Mouse (Mus musculus): ENCODE results near the gene Syce2. TPM values are rescaled to one million over a fixed set of nuclear protein-coding genes. Genes with fewer than 3 reads are reported as not detected.

Gene Syce2
- total RNA-seq, 2 experiments from 2014 or later = 16.1 to 21.1 TPM

DNA sequence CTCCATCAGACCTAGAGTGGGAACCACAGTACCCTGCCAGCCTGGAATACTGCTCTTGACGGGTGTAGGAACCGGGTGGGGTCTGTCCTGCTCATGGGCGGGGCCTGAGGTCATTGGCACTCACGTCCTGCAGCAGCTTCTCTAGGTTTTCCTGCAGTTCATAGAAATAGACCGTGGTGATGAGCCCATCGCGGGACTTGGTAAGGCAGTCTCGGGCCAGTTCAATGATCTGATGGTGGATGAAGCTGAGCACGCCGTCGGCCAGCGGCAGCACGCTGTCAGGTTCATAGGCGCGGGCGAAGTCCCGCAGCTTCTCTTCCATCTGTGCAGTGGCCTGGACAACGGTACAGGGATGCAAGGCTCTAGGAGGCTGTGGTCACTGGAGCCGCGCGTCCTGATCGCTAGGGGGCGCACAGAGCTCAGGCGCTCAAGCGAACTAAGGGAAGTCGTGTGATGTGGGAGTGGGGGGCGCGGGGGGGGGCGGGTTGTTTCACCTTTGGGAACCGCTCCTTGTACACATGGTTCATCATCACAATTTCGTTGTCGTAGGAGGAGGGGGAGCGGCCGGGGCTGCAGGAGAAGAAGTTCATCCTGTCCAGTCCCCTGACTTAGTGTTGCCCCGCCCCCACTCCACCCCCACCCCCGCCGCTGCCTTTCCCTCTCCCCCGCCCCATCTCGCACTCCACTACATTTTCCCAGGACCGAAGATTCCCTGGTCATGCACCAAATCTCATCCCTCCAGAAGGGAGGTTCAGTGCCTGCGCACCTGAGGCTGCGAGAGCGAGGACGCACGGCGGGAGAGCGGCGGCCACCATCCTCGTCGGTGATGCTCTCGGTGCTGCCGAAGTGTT, 56.8 kb downstream of the Syce2 start:
- peak; percentile 83 for DNase-seq

DNA sequence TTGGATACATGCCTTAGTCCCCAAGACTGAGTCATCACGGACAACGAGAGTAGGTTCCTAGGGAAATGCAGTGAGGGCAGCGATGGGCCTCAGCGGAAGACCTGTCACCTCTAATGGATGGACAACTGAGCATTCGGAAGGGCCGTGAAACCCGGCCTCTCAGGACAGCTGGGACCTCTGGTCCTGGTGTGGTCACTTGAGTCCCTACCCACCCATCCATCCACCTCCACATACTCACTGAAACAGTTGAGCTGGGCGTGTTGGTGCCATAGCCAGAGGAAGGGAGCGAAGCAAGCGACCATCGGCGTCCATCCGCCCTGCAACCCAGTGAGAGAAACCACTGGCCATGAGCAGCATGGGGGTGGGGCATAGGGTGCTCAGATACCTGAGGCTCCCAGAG, 58.7 kb downstream of the Syce2 start:
- no peak for DNase-seq

DNA sequence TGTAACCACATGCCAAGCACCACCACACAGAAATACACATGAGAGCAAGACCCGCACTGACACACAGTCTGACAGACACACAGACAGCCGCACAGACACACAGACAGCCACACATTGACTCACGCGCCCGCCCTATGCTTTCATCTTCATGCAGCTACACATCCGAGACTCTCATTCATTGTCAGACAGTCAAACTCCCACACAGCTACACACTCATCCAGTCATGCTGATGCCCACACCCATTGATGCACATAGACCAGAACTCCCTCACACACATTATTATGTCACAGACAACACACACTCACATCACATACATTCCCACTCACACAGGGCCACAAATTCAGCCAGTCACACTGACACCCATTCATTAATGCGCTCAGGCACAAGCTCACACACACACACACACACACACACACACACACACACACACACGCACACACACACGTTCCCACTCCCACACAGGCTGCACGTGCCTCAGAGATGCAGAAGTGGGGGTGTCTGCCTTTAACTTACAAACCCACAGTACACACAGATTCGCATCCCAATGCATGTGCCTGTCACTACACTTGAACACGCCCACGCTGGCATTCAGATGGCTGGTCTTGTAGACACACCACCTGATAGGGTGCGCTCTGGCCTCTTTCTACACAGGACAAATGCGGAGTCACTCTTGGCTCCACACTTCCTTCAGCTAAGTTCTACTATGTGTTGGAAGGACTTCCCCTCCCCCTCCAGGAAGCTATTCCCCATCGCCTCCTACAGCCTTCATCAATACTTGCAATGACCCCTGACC, 62.1 kb downstream of the Syce2 start:
- no peak for DNase-seq

DNA sequence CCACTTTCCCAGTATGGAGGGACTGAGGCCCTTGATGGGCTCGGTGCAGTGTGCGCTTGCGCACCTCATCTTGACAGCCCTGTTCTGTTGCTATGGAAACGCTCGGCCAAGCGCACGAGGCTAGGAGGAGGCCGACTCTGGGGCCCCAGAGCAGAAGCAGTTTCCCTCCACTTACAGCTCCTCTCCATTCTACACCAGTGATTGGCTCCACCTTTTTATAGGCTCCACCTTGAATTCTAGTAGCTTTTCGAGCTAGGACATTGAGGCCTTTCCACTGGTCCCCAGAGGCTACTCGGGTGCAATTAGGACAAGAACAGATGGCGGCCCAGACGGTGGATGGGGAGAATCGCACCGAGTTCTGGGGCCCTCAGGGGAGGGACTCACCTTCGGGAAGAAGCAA, 62.9 kb downstream of the Syce2 start:
- no peak for DNase-seq

DNA sequence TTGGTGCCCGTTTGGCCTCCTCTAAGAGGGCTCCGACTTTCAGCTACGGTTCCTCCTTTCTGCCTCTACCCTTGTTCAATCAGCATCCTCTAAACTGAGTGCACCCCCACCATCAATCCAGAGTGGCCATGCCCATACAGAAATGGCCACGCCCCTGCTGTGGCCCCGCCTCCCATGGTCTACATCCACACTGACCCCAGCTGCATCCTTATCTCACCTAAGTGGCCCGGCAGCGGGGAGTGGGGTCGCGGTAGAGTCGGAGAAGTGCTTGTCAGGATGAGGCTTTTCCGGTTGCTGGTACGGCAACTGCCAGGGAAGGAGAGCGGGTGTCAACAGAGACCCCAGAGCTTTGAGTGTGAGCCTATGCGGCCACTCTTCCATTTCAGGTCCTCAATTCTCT, 63.6 kb downstream of the Syce2 start:
- no peak for DNase-seq

DNA sequence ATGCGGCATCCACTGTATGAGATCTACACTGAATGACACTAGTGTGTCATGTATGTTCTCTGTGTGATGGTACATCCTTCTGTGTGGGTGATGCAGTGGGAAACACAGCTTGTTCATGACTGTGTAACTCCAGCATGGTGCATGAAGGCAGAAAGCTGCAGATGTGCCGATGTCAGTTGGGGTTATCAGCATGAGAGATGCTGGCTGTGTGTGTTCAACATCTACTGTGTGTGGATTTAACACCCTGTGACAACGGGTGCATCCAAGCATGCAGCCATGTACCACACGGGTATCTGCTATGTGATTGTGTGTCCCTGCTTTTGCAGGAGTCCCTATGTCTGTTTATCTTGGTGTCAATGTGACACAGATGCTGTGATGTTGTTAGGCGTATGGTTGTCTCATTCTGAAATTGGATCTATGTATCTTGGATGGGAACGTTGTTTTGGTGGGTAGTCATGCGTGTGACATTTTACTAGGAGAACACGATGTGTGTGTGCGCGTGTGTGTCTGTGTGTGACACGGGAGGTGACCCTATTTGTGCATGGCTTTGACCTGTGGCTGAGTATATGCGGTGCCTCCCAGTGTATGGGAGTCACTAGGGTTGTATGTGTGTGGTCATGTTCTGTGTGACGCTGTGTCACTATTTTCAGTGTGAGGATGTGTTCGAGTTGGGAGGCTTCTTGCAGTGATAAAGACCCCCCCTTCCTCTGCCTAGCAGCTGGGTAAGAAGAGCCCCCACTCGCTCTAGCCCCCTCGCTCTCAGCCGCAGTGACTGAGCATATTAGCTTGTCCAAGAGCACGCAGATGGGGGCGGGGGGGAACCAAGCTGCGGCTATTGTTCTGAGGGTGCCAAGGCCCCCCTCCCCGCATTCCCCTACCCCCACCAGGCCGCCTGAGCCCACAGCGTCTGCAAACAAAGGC, 64.4 kb downstream of the Syce2 start:
- DNase-seq = no peak

DNA sequence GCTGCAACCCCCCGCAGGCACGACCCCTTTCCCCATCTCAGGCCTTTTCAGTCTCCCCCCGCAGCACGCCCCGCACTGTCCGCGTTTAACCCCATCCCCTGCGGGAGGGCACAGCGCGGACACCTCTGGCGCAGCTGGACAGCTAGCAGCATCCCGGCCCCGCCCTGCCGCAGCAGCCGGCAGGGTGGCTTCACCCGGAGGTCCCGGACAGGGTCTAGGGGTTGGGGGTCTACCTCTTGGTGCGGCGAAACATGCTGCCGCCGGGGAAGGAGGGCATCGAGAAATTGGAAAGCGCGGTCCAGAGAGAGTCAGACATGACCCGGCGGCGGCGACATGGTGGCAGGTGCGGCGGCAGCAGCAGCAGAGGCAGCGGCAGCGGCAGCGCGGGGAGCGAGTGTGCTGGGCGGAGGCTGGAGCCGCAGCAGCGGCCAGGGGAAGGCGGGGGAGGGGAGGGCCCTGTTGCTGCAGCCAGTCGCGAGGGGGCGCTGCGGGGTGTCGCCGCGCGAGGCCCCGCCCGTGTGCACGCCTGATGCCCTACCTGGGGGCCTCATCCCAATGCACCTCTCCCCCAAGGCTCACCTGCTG, 65.1 kb downstream of the Syce2 start, which contains the start of gene Mast1:
Gene Mast1, minus strand, starts transcription at position 398 of the 585 bp plus-strand sequence.
- peak; percentile 84 for DNase-seq

Small RNA genes lying within 50 kb of the gene (microRNA-seq; reads per million reads assigned to microRNA genes)
- gene Gm24197 (not detected), gene Mir7069 (3.2 reads per million)

Other genes with a start within 250 kb of the Syce2 start
- 10 to 100 TPM; 33.3 to 63.4 TPM for gene Ier2, start 209.3 kb upstream of the Syce2 start, total RNA-seq (2021)
- gene Trmt1, start 185.8 kb upstream of the Syce2 start, total RNA-seq (2021) = 10 to 100 TPM; 63.4 to 82.8 TPM
- gene Nacc1, start 184.2 kb upstream of the Syce2 start, total RNA-seq (2021) = 10 to 100 TPM; 59.1 to 62.9 TPM
- 1 to 10 TPM; 7.8 to 8.5 TPM for gene Lyl1, start 170.7 kb upstream of the Syce2 start, total RNA-seq (2021)
- gene G430095P16Rik, start 149.1 kb upstream of the Syce2 start, total RNA-seq (2021) = under 1 TPM; 0.51 to 0.88 TPM
- gene Nfix, start 71.8 kb upstream of the Syce2 start, total RNA-seq (2021) = 100 to 1,000 TPM; 145 to 200 TPM
- 1 to 10 TPM; 5.0 to 6.9 TPM for gene Dand5, start 49.3 kb upstream of the Syce2 start, total RNA-seq (2021)
- 10 to 100 TPM; 39.2 to 40.0 TPM for gene Gadd45gip1, start 40.6 kb upstream of the Syce2 start, total RNA-seq (2021)
- 100 to 1,000 TPM in 1 of 2 experiments, 10 to 100 TPM in 1; 89.4 to 108 TPM for gene Rad23a, start 31.4 kb upstream of the Syce2 start, total RNA-seq (2021)
- gene Calr, start 25.2 kb upstream of the Syce2 start, total RNA-seq (2021) = 100 to 1,000 TPM; 404 to 492 TPM
- gene Farsa, start 15.1 kb upstream of the Syce2 start, total RNA-seq (2021) = 10 to 100 TPM; 52.0 to 52.4 TPM
- 10 to 100 TPM; 77.9 to 96.9 TPM for gene Gcdh, start 21.8 kb downstream of the Syce2 start, total RNA-seq (2021)
- gene Klf1, start 29.8 kb downstream of the Syce2 start, total RNA-seq (2021) = 1 to 10 TPM; 2.6 to 4.3 TPM
- 10 to 100 TPM; 11.8 to 12.8 TPM for gene Dnase2a, start 36.4 kb downstream of the Syce2 start, total RNA-seq (2021)
- gene Mast1, start 65.2 kb downstream of the Syce2 start, total RNA-seq (2021) = 1 to 10 TPM; 2.3 to 4.2 TPM
- under 1 TPM in 1 of 2 experiments, not detected in 1; 0.21 TPM for gene Rtbdn, start 74.9 kb downstream of the Syce2 start, total RNA-seq (2021)
- 1 to 10 TPM in 1 of 2 experiments, not detected in 1; 1.1 TPM for gene Gm49661, start 97.3 kb downstream of the Syce2 start, total RNA-seq (2021)
- gene Prdx2, start 97.5 kb downstream of the Syce2 start, total RNA-seq (2021) = 100 to 1,000 TPM; 477 to 503 TPM
- 10 to 100 TPM; 88.6 to 91.7 TPM for gene Rnaseh2a, start 97.7 kb downstream of the Syce2 start, total RNA-seq (2021)
- 100 to 1,000 TPM in 1 of 2 experiments, 10 to 100 TPM in 1; 28.7 to 134 TPM for gene Junb, start 106.6 kb downstream of the Syce2 start, total RNA-seq (2021)
- 1 to 10 TPM; 6.5 to 6.6 TPM for gene Hook2, start 118.5 kb downstream of the Syce2 start, total RNA-seq (2021)
- not detected for gene Best2, start 142.4 kb downstream of the Syce2 start, total RNA-seq (2021)
- 10 to 100 TPM; 86.5 to 92.4 TPM for gene Asna1, start 153.2 kb downstream of the Syce2 start, total RNA-seq (2021)
- gene Trir, start 154.7 kb downstream of the Syce2 start, total RNA-seq (2021) = 100 to 1,000 TPM; 143 to 155 TPM
- 10 to 100 TPM; 56.6 to 59.7 TPM for gene Tnpo2, start 164.8 kb downstream of the Syce2 start, total RNA-seq (2021)
- 10 to 100 TPM; 22.4 to 24.9 TPM for gene Fbxw9, start 187.9 kb downstream of the Syce2 start, total RNA-seq (2021)
- 1 to 10 TPM in 1 of 2 experiments, not detected in 1; 1.2 TPM for gene Gm5741, start 195.9 kb downstream of the Syce2 start, total RNA-seq (2021)
- gene Dhps, start 199.6 kb downstream of the Syce2 start, total RNA-seq (2021) = 10 to 100 TPM; 35.7 to 36.5 TPM
- 10 to 100 TPM; 58.2 to 70.5 TPM for gene Wdr83os, start 208.6 kb downstream of the Syce2 start, total RNA-seq (2021)
- gene Wdr83, start 209.2 kb downstream of the Syce2 start, total RNA-seq (2021) = 10 to 100 TPM; 25.7 to 29.8 TPM
- 10 to 100 TPM; 52.7 to 56.6 TPM for gene Man2b1, start 211.2 kb downstream of the Syce2 start, total RNA-seq (2021)